Mouse (Mus musculus) lung, embryonic 14.5 days (tissue): Measurements from ENCODE around the gene B3gat2. TPM values are rescaled to one million over a fixed set of nuclear protein-coding genes. Genes with fewer than 3 reads are reported as not detected.
A peak's percentile ranks its signal among the peaks of the same experiment; 100 is the strongest.

Source experiments
- ATAC-seq: fragments of 200-750 bp; cut with Nextera tagmentation; 2 replicates; pipeline ENCODE4 v1.8.0; 2017; ENCODE audit warnings: mild to moderate bottlenecking, moderate TSS enrichment, moderate library complexity; ENCODE audit not compliant: insufficient read depth
- DNase-seq: peaks from one replicate; pipeline ENCODE4 v3.0.0-alpha.2; 2015
- H3K27ac ChIP-seq: fragments of 300-500 bp; sonication (generic); 2 replicates; pipeline ENCODE4 v1.5.1; 2014; ENCODE audit warnings: low read depth, mild to moderate bottlenecking, moderate library complexity
- H3K27me3 ChIP-seq: fragments of 300-500 bp; sonication (generic); 2 replicates; pipeline ENCODE4 v1.6.1; 2014; ENCODE audit warnings: low read length, control low read depth; ENCODE audit not compliant: insufficient read depth
- H3K36me3 ChIP-seq: fragments of 300-500 bp; sonication (generic); 2 replicates; pipeline ENCODE4 v1.6.1; 2014; ENCODE audit warnings: control low read depth; ENCODE audit not compliant: insufficient read depth
- H3K4me1 ChIP-seq: fragments of 300-500 bp; sonication (generic); 2 replicates; pipeline ENCODE4 v1.6.1; 2014; ENCODE audit warnings: antibody characterized with exemption, control low read depth; ENCODE audit not compliant: insufficient read depth
- H3K4me2 ChIP-seq: fragments of 300-500 bp; sonication (generic); 2 replicates; pipeline ENCODE4 v1.6.1; 2014; ENCODE audit warnings: mild to moderate bottlenecking
- H3K4me3 ChIP-seq: fragments of 300-500 bp; sonication (generic); 2 replicates; pipeline ENCODE4 v1.5.1; 2014; ENCODE audit warnings: low read depth, low read length
- H3K9ac ChIP-seq: fragments of 300-500 bp; sonication (generic); 2 replicates; pipeline ENCODE4 v1.6.1; 2014
- H3K9me3 ChIP-seq: fragments of 300-500 bp; sonication (generic); 2 replicates; pipeline ENCODE4 v1.6.1; 2016; ENCODE audit warnings: low read depth, low read length, control low read depth
- CTCF ChIP-seq: IDR thresholded peaks from 2 replicates; pipeline ENCODE4 v1.5.1; 2016; ENCODE audit warnings: antibody characterized with exemption, low read depth
- WGBS: fragments of 180-500 bp; shearing (Covaris S2); extraction: QIAGEN DNeasy Blood & Tissue Kit; methylation state at CpG from one replicate; pipeline ENCODE4 v1.1.7; 2014; 5-methylcytosine and 5-hydroxymethylcytosine counted together
- polyA plus RNA-seq: library from polyadenylated mRNA; unstranded; fragments of >200 nt; fragmentation: Nextera tagmentation; extraction: Ambion mirVana; gene quantifications from 2 replicates; pipeline ENCODE4 v1.2.1, GENCODE M21; 2014

B3gat2 gene
- polyA plus RNA-seq, 1 experiment from 2014 or later: 0.22 TPM

DNA sequence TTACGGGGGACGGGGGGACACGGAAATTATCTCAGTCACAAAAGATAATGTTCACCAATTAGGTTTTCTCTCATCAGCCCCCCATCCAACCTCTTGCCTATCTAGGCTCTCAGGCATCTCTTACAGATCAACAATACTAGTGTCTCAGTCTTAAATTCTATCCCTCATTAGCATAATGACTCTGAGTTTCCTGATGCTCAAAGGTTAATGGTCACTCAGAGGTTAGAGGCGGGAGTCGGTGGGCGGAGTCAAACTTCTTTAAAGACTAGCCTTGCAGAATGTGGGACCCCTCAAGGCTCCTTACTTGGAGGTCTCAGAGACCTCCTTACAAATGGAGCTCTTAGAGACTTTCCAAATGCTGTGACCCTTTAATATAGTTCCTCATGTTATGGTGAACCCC is 8.0 kb upstream of the B3gat2 start:
- H3K36me3 ChIP-seq: no peaks in the 10 kb centered on the region
- H3K4me1 ChIP-seq: no peaks in the 10 kb centered on the region
- no peak overlapping the region for H3K4me3 ChIP-seq
- ATAC-seq (no peak), DNase-seq (no peak)
- H3K27ac ChIP-seq: no peak overlapping the region
- H3K9me3 ChIP-seq: no peaks in the 10 kb centered on the region
- WGBS: 79% methylated on average over 6 of the region's 6 CpGs
- H3K9ac ChIP-seq: no peak overlapping the region
- no peak overlapping the region for H3K4me2 ChIP-seq
- H3K27me3 ChIP-seq: no peaks in the 10 kb centered on the region
- no peak for TF ChIP-seq CTCF

DNA sequence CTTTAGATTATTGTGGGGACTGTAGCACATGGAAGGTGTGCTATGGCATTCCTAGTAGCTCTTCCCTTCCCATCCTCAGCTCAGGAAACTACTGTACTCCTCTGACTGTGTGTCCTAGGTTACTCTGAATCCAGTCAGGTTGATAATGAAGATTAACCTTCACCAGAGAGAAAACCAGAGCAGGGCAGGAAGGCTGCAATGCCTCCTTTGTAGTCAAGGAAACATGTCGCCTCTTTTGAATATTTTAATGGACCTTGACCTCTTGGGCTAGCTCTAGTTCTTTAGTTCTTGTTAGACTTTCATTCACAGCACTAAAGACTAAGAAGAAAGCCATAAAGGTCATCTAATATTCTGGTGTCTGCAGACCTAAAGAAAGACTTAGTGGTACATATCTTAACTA is 7.2 kb upstream of the B3gat2 start:
- no peak for TF ChIP-seq CTCF
- Histone ChIP-seq H3K4me2 (no peak overlapping the region), H3K4me1 (no peaks in the 10 kb centered on the region), H3K4me3 (no peak overlapping the region), H3K9me3 (no peaks in the 10 kb centered on the region), H3K36me3 (no peaks in the 10 kb centered on the region), H3K27me3 (no peaks in the 10 kb centered on the region), H3K27ac (no peak overlapping the region), H3K9ac (no peak overlapping the region)
- DNase-seq (no peak), ATAC-seq (no peak)
- 61% methylated on average over 1 of the region's 1 CpGs for WGBS

DNA sequence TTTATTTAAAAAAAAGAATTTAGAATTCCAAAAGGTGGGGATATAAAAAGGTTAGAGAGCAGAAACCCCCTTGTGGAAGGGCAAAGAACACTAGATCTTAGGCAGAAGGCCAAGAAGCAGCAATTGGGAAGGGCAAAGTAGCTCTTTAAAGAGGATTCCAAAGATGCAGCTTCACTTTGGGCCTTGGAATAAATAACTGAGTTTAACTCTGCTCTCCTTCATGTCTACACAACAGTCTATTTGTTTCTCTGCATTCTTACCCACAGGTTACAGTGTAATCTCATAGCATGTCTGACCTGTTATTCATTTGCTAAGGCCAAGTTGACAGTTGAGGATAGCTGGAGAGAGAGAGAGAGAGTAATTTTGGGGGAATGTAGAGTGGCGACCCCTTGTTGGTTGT is 6.6 kb upstream of the B3gat2 start:
- 88% methylated on average over 1 of the region's 1 CpGs for WGBS
- no peaks in the 10 kb centered on the region for H3K9me3 ChIP-seq
- H3K9ac ChIP-seq: no peak overlapping the region
- peaks cover 2% of the 10 kb centered on the region for H3K27me3 ChIP-seq
- H3K36me3 ChIP-seq: no peaks in the 10 kb centered on the region
- ATAC-seq (no peak), DNase-seq (no peak)
- no peak overlapping the region for H3K4me2 ChIP-seq
- no peak for TF ChIP-seq CTCF
- H3K4me1 ChIP-seq: no peaks in the 10 kb centered on the region
- H3K27ac ChIP-seq: no peak overlapping the region
- no peak overlapping the region for H3K4me3 ChIP-seq

DNA sequence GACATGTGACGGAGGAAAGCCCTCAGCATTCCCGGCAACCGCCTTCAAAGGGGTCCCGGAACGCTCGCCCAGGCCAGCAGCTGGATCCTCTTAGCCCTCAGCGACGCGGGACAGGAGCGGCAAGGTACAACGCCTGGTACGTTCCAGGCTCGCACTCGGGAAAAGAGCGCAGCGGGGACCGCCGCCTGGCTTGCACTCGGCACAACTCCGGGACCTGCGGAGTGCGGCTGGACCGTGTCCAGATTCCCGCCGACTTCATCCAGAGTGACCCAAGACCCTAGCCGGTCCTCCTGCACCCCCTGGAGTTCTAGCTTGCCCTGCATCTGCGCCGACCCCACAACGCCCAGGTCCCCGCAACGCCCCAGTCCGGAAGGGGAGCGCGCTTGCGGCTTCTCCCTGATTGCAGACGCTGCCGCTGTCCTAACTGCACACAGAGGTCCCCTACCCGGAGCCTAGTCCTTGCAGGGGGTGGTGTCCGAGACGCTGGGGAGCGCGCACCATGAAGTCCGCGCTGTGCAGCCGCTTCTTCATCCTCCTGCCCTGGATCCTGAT is 659 bp downstream of the B3gat2 start:
- peaks cover 4% of the 10 kb centered on the region; the same call in 1 of the 2 replicates for H3K4me1 ChIP-seq
- H3K27ac ChIP-seq: no peak overlapping the region
- DNase-seq (peak; percentile 61), ATAC-seq (peak; percentile 48)
- H3K4me3 ChIP-seq: peak overlapping the region; percentile 52
- no peak for TF ChIP-seq CTCF
- peaks cover 38% of the 10 kb centered on the region for H3K27me3 ChIP-seq
- H3K36me3 ChIP-seq: no peaks in the 10 kb centered on the region
- H3K9me3 ChIP-seq: no peaks in the 10 kb centered on the region
- WGBS: under 1% methylated on average over 43 of the region's 45 CpGs
- peak overlapping the region; percentile 98 for H3K4me2 ChIP-seq
- H3K9ac ChIP-seq: peak overlapping the region; percentile 14; the same call in 1 of the 2 replicates

DNA sequence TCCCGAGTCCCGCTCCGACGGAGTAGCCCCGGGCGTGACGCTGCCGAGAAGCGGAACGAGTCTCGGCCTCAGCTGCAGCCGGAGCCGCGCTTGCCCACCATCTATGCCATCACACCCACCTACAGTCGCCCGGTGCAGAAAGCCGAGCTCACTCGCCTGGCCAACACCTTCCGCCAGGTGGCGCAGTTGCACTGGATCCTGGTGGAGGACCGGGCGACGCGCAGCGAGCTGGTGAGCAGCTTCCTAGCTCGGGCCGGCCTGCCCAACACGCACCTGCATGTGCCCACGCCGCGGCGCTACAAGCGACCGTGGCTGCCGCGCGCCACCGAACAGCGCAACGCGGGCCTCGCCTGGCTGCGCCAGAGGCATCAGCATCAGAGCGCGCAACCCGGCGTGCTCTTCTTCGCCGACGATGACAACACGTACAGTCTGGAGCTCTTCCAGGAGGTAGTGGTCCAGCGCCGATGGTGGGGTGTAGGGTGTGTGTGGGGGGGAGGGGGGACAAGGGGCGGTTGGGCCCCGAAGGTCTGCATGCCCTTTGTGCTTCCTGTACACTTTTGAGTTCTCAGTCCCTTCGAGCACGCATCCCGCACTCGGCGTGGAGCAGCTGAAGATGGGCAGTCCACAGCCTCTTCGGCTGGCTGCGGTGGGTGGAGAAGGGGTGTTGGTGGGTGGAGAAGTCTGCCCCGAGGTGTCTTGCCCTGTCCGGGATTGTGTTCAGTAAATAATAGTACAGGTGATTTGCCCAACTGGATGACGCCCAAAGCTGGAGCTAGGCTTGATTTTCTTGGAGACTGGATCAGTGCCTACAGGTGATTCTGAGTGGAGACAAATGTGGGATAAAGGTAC is 1.5 kb downstream of the B3gat2 start:
- Histone ChIP-seq H3K4me2 (peak overlapping the region; percentile 98), H3K4me1 (peaks cover 4% of the 10 kb centered on the region; the same call in 1 of the 2 replicates), H3K27ac (no peak overlapping the region), H3K27me3 (peaks cover 38% of the 10 kb centered on the region), H3K36me3 (no peaks in the 10 kb centered on the region), H3K9me3 (no peaks in the 10 kb centered on the region), H3K4me3 (peak overlapping the region; percentile 52), H3K9ac (no peak overlapping the region)
- ATAC-seq (peak; percentile 93), DNase-seq (peak; percentile 96)
- TF ChIP-seq CTCF: peak; percentile 96
- 1% methylated on average over 65 of the region's 65 CpGs for WGBS

DNA sequence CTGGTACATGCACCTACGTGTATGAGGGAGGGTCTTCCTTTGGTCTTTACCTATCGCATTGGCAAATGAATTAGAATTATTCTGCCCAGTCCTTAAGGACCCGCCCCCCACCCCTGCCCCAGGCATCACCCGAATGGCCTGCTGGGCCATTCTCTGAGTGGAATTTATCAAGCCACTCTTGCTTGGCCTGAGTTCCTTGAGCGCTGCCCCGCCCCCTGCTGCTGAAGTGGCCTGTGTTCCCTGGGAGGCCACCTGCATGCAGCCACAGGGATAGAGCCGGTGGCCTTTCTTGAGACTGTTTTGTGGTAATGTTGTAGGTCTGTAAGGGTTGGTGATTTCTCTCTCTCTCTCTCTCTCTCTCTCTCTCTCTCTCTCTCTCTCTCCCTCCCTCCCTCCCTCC is 2.2 kb downstream of the B3gat2 start:
- ATAC-seq: peak; percentile 21; the same call in 1 of the 2 replicates
- H3K4me2 ChIP-seq: peak overlapping the region; percentile 98

DNA sequence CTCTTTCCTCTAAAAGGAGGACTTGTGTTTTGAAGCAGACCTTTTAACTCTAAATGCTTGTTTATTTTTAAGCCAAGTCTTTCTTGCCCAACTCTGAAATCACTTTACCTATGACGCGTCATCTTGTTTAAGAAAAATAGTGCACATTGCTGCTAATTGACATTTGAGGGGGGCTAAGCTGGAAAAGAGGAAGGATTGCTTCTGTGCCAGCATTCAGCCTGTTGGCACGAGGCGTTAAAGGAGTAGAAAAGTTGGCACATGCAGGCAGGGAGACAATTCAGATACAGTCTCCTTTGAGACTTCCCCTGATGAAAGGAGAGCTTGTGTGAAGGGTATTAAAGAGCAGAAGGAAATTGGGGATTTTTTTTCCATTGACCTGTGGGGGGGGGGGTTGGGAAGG is 3.2 kb downstream of the B3gat2 start:
- no peak overlapping the region for H3K4me2 ChIP-seq
- DNase-seq (no peak), ATAC-seq (no peak)
- peaks cover 4% of the 10 kb centered on the region; the same call in 1 of the 2 replicates for H3K4me1 ChIP-seq
- no peaks in the 10 kb centered on the region for H3K36me3 ChIP-seq
- TF ChIP-seq CTCF: no peak
- H3K4me3 ChIP-seq: no peak overlapping the region
- H3K27me3 ChIP-seq: peaks cover 38% of the 10 kb centered on the region
- 42% methylated on average over 4 of the region's 4 CpGs for WGBS
- H3K9ac ChIP-seq: no peak overlapping the region
- H3K27ac ChIP-seq: no peak overlapping the region
- H3K9me3 ChIP-seq: no peaks in the 10 kb centered on the region

More for the DNA sequence above, 2.2 kb downstream of the B3gat2 start:
- H3K27me3 ChIP-seq: peaks cover 38% of the 10 kb centered on the region
- 5% methylated on average over 7 of the region's 7 CpGs for WGBS
- no peaks in the 10 kb centered on the region for H3K36me3 ChIP-seq
- TF ChIP-seq CTCF: peak; percentile 23; the same call in 1 of the 2 replicates
- no peak overlapping the region for H3K27ac ChIP-seq
- 0 out of 2 replicates have a peak overlapping the region, but pooled peaks have one; percentile 52 for H3K4me3 ChIP-seq
- H3K9me3 ChIP-seq: no peaks in the 10 kb centered on the region
- no peak overlapping the region for H3K9ac ChIP-seq
- peak; percentile 63 for DNase-seq
- H3K4me1 ChIP-seq: peaks cover 4% of the 10 kb centered on the region; the same call in 1 of the 2 replicates
